Mouse (Mus musculus): ENCODE measurements around the gene Srsf9.
"Not testable (repeated sequence)": the region's sequence is repeated elsewhere in the genome, so short reads cannot be mapped to it uniquely, and the experiment has no call there.

Srsf9 gene

DNA sequence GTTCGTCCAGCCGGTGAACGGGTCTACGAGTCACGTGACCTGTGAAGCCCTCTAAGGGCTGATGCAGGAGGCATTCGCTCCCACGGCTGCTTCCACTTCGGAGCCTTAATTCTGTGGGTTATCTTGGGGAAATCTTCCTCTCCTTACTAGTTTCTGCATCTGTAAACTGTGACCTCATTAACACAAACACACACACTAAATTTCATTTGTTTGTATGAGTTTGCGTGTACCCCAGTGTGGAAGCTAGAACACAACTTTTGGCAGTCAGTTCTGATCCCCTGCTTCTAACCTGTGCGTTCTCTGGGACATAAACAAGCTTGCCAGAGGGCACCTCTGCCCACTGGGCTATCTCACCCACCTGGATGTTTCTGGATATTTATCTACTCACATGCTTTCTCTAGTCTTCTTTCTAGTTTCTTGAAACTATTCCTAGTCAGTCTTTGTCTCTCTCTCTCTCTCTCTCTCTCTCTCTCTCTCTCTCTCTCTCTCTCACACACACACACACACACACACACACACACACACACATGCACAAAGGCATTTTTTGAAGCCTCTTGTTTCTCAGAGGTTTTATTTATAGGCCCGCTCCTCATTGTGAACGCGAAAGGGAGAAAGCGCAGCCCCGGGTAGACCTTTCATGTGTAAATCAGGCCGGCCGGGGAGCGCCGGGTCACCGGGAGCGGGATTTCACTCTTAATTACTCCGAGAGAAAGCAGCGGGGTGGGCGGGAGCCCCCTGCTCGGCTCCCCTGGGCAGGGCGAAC, 46.6 kb downstream of the Srsf9 start:
- no peak for DNase-seq (ENCODE audit: low spot score)

GRCm38 (mm10) chr5:115374204-115374820, 47.3 kb downstream of the Srsf9 start:
- no peak for DNase-seq (ENCODE audit: low spot score)

DNA sequence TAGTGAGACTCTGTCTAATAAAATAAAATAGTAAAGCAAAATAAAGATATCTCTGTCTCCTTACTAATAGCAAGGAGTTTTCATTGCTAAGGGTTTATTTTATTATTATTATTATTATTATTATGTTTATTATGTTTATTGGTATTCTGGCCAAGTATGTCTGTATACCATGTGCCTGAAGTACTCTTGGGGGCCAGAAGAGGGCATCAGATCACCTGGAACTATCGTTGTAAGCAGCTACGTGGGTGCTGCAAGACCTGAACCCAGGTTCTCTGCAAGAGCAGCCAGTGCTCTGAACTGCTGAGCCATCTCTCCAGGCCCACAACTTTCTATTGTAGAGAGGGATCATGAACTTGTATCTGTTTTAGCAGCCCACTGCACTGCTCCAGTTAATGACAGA, 48.5 kb downstream of the Srsf9 start:
- DNase-seq (ENCODE audit: low spot score) = no peak

DNA sequence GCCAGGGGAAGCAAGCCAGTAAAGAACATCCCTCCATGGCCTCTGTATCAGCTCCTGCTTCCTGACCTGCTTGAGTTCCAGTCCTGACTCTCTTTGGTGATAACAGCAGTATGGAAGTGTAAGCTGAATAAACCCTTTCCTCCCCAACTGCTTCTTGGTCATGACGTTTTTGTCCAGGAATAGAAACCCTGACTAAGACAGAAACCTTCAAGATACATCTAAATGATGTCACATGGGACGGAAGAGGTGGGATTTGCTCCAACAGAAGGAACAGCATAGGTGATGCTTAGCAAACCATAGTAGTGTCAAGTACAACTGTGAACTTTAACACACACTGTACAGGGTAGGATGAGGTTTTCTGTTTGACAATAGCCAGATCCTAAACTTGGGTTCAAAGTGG, 51.9 kb downstream of the Srsf9 start:
- DNase-seq (ENCODE audit: low spot score) = not testable (repeated sequence)
